Mouse (Mus musculus): ENCODE measurements around the gene Fgd4. TPM values are rescaled to one million over a fixed set of nuclear protein-coding genes. Genes with fewer than 3 reads are reported as not detected.
"Not testable (repeated sequence)": the region's sequence is repeated elsewhere in the genome, so short reads cannot be mapped to it uniquely, and the experiment has no call there.

Fgd4 gene
- total and polyA plus RNA-seq, 3 experiments: 0.03 to 0.44 TPM; not detected in 1

DNA sequence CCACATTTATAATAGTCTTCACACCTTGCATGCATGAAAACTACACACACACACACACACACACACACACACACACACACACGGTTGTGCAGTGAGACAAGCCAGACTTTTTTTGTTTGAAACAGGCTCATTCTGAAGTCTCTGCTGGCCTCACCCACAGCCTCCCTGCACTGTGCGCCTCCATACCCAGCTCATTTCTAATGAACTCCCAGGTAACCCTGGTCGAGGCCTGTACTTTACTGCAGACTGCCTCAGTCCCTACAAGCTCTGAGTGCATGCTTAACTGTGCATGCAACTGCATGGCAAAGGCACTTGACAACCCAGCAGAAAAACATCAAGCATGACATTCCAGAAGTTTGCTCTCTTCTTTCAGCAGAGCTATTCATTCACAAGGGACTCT, 72.3 kb downstream of the Fgd4 start:
- H3K4me1 ChIP-seq (ENCODE audit: insufficient read depth, low read depth, low read length): no peaks in the 10 kb centered on the region
- no peaks in the 10 kb centered on the region for H3K36me3 ChIP-seq (replicated peaks)
- H3K27me3 ChIP-seq (ENCODE audit: insufficient read depth, low read length): no peaks in the 10 kb centered on the region
- ATAC-seq (ENCODE audit: extremely low read depth, insufficient number of reproducible peaks, low FRiP score, poor library complexity, severe bottlenecking): no peak
- TF ChIP-seq GATA2 (IDR thresholded peaks at IDR 0.05; ENCODE audit: borderline replicate concordance, low read depth, low read length) (no peak), TAL1 (conservative IDR thresholded peaks at IDR 0.05; ENCODE audit: low read depth, low read length) (no peak), POLR2AphosphoS5 (IDR thresholded peaks at IDR 0.05; ENCODE audit: insufficient replicate concordance, low read depth, low read length) (no peak), GATA1 (IDR thresholded peaks at IDR 0.05; ENCODE audit: borderline replicate concordance, low read length) (no peak), CTCF (IDR thresholded peaks at IDR 0.05; ENCODE audit: low read depth, low read length) (no peak)
- no peak overlapping the region for H3K4me3 ChIP-seq (ENCODE audit: low read depth, low read length)
- DNase-seq (ENCODE audit: low spot score): no peak
- H3K9me3 ChIP-seq (replicated peaks): no peaks in the 10 kb centered on the region

DNA sequence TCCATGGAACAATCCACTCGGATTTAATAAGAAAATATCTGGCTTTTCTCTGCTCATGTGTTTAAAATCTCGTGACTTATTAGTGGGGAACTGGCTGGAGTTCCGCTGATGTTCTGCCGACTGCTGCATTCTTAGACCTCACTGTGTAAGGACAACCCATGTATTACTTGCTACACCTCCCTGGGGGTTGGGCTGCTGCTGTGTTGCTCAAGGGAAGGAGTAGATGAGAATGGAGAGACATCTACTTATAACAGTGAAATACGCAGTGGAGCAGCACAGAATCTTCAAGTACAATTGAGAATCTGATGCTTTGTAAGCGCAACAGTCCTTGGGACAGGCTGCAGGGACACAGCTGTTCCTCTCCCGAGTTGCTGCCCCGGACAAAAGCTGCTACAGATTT, 73.1 kb downstream of the Fgd4 start:
- no peak for DNase-seq (ENCODE audit: low spot score)

DNA sequence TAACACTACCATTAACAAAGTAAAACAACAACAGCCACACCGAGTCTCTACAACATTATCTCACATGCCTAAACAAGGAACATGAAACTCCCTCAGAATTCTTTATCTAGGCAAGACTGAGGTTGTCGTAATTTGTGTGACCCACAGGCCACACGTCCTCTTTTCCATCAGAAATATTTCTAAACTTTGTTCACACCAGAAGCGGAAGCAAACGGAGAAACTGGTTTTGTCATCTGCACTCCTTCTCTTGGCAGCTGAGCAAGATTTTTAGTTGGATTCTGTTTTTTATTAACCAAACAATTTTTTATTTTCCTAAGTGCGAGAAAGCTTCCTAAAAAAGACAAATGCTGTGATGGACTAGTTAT, 73.6 kb downstream of the Fgd4 start:
- H3K27me3 ChIP-seq (ENCODE audit: insufficient read depth, low read length): no peaks in the 10 kb centered on the region
- ATAC-seq (ENCODE audit: extremely low read depth, insufficient number of reproducible peaks, low FRiP score, poor library complexity, severe bottlenecking): no peak

More for the DNA sequence above, 73.1 kb downstream of the Fgd4 start:
- H3K9me3 ChIP-seq (replicated peaks): no peaks in the 10 kb centered on the region
- no peaks in the 10 kb centered on the region for H3K27me3 ChIP-seq (ENCODE audit: insufficient read depth, low read length)
- TF ChIP-seq POLR2AphosphoS5 (IDR thresholded peaks at IDR 0.05; ENCODE audit: insufficient replicate concordance, low read depth, low read length) (no peak), TAL1 (conservative IDR thresholded peaks at IDR 0.05; ENCODE audit: low read depth, low read length) (no peak), GATA2 (IDR thresholded peaks at IDR 0.05; ENCODE audit: borderline replicate concordance, low read depth, low read length) (no peak), CTCF (IDR thresholded peaks at IDR 0.05; ENCODE audit: low read depth, low read length) (no peak), GATA1 (IDR thresholded peaks at IDR 0.05; ENCODE audit: borderline replicate concordance, low read length) (no peak)
- no peak overlapping the region for H3K4me3 ChIP-seq (ENCODE audit: low read depth, low read length)
- no peaks in the 10 kb centered on the region for H3K4me1 ChIP-seq (ENCODE audit: insufficient read depth, low read depth, low read length)
- H3K36me3 ChIP-seq (replicated peaks): no peaks in the 10 kb centered on the region
- no peak for ATAC-seq (ENCODE audit: extremely low read depth, insufficient number of reproducible peaks, low FRiP score, poor library complexity, severe bottlenecking)

DNA sequence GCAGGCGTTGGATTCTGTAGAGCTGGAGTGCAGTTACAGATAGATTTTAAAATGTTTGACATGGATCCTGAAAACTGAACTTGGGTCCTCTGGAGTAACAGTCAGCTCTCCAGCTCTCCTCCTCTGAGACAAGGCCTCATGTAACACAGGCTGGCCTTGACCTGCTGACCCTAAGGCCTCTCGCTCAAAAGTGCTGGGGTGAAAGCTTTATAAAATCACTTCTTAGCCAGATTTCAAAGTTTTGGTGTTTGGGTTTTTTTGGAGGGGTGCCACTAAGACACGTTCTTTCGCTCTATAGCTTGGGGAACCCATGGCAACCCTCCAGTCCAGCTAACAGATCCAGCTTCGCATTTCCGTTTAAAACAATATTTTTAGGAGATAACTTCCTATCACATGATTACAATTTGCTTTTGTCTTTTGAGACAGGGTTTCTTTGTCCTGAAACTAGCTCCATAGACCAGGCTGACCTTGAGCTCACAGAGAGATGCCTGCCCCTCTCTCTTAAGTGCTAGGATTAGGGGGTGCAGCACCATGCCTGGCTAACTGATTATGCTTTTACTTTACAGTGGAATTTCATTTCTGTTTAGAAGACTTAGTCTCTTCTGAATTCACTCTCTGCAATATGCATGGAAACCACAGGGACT, 74.1 kb downstream of the Fgd4 start:
- no peaks in the 10 kb centered on the region for H3K27me3 ChIP-seq (ENCODE audit: insufficient read depth, low read length)
- no peaks in the 10 kb centered on the region for H3K4me1 ChIP-seq (ENCODE audit: insufficient read depth, low read depth, low read length)
- H3K36me3 ChIP-seq (replicated peaks): no peaks in the 10 kb centered on the region
- no peak overlapping the region for H3K4me3 ChIP-seq (ENCODE audit: low read depth, low read length)
- no peak for ATAC-seq (ENCODE audit: extremely low read depth, insufficient number of reproducible peaks, low FRiP score, poor library complexity, severe bottlenecking)
- DNase-seq (ENCODE audit: low spot score): no peak
- no peak for TF ChIP-seq POLR2AphosphoS5 (IDR thresholded peaks at IDR 0.05; ENCODE audit: insufficient replicate concordance, low read depth, low read length)
- no peak for TF ChIP-seq GATA1 (IDR thresholded peaks at IDR 0.05; ENCODE audit: borderline replicate concordance, low read length)
- no peak for TF ChIP-seq TAL1 (conservative IDR thresholded peaks at IDR 0.05; ENCODE audit: low read depth, low read length)
- TF ChIP-seq GATA2 (IDR thresholded peaks at IDR 0.05; ENCODE audit: borderline replicate concordance, low read depth, low read length): no peak
- no peak for TF ChIP-seq CTCF (IDR thresholded peaks at IDR 0.05; ENCODE audit: low read depth, low read length)
- H3K9me3 ChIP-seq (replicated peaks): no peaks in the 10 kb centered on the region

More for the DNA sequence above, 73.6 kb downstream of the Fgd4 start:
- DNase-seq (ENCODE audit: low spot score): no peak
- Histone ChIP-seq H3K4me3 (ENCODE audit: low read depth, low read length) (no peak overlapping the region), H3K4me1 (ENCODE audit: insufficient read depth, low read depth, low read length) (no peaks in the 10 kb centered on the region), H3K9me3 (replicated peaks) (no peaks in the 10 kb centered on the region), H3K36me3 (replicated peaks) (no peaks in the 10 kb centered on the region)
- no peak for TF ChIP-seq CTCF (IDR thresholded peaks at IDR 0.05; ENCODE audit: low read depth, low read length)
- no peak for TF ChIP-seq GATA2 (IDR thresholded peaks at IDR 0.05; ENCODE audit: borderline replicate concordance, low read depth, low read length)
- no peak for TF ChIP-seq TAL1 (conservative IDR thresholded peaks at IDR 0.05; ENCODE audit: low read depth, low read length)
- no peak for TF ChIP-seq POLR2AphosphoS5 (IDR thresholded peaks at IDR 0.05; ENCODE audit: insufficient replicate concordance, low read depth, low read length)
- TF ChIP-seq GATA1 (IDR thresholded peaks at IDR 0.05; ENCODE audit: borderline replicate concordance, low read length): no peak

DNA sequence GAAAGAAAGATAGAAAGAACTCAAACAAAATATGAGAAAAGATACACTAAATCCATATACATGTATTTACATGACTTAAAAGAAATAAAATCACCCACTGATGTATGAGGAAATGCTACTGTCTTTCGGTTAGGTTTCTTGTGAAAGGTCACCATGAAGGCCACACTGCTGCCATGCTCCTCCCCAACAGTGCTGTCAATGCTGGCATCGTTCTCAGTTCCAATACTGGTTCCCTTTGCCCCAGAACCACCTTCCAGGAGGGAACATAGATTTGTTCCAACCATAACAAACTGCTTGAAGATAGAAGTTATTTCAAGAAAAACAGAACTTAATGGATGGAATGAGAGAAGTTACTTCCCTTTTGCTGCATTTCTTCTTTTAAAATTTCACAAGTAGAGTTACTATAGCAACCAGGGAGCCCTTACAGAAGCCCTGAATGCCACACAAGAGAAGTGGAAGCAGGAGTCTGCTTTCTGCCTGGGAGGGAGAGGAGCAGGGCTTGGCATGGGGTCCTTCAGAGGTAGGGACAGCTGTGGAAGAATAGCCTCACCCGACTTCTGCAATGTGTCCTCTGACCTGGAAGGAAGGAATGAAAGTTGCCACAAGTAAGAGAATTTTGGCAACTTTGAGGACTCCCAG, 75.0 kb downstream of the Fgd4 start:
- H3K9me3 ChIP-seq (replicated peaks): no peaks in the 10 kb centered on the region
- DNase-seq (ENCODE audit: low spot score) (no peak), ATAC-seq (ENCODE audit: extremely low read depth, insufficient number of reproducible peaks, low FRiP score, poor library complexity, severe bottlenecking) (no peak)
- TF ChIP-seq POLR2AphosphoS5 (IDR thresholded peaks at IDR 0.05; ENCODE audit: insufficient replicate concordance, low read depth, low read length) (no peak), GATA2 (IDR thresholded peaks at IDR 0.05; ENCODE audit: borderline replicate concordance, low read depth, low read length) (no peak), TAL1 (conservative IDR thresholded peaks at IDR 0.05; ENCODE audit: low read depth, low read length) (no peak), CTCF (IDR thresholded peaks at IDR 0.05; ENCODE audit: low read depth, low read length) (no peak), GATA1 (IDR thresholded peaks at IDR 0.05; ENCODE audit: borderline replicate concordance, low read length) (no peak)
- no peaks in the 10 kb centered on the region for H3K4me1 ChIP-seq (ENCODE audit: insufficient read depth, low read depth, low read length)
- no peak overlapping the region for H3K4me3 ChIP-seq (ENCODE audit: low read depth, low read length)
- no peaks in the 10 kb centered on the region for H3K36me3 ChIP-seq (replicated peaks)
- no peaks in the 10 kb centered on the region for H3K27me3 ChIP-seq (ENCODE audit: insufficient read depth, low read length)

DNA sequence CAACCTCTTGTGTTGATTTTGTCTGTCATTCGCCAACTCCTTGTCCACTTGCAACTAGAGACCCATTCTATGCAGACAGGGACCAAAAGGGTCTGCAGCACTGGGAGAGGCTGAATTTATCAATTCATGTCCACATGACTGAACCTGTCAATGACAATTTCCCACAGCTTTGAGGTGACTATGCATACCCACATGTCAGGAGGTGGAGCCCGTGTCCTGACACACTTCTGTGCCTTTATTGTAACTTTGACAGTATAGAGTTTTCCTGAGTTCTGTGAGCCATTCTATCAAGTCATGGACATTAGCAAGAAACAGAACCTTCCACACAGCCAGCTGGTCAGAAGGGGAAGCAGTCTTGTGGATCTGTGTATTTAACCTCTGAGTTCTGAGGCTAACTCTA, 76.7 kb downstream of the Fgd4 start:
- TF ChIP-seq CTCF (IDR thresholded peaks at IDR 0.05; ENCODE audit: low read depth, low read length) (no peak), GATA1 (IDR thresholded peaks at IDR 0.05; ENCODE audit: borderline replicate concordance, low read length) (no peak), POLR2AphosphoS5 (IDR thresholded peaks at IDR 0.05; ENCODE audit: insufficient replicate concordance, low read depth, low read length) (no peak), GATA2 (IDR thresholded peaks at IDR 0.05; ENCODE audit: borderline replicate concordance, low read depth, low read length) (no peak), TAL1 (conservative IDR thresholded peaks at IDR 0.05; ENCODE audit: low read depth, low read length) (no peak)

DNA sequence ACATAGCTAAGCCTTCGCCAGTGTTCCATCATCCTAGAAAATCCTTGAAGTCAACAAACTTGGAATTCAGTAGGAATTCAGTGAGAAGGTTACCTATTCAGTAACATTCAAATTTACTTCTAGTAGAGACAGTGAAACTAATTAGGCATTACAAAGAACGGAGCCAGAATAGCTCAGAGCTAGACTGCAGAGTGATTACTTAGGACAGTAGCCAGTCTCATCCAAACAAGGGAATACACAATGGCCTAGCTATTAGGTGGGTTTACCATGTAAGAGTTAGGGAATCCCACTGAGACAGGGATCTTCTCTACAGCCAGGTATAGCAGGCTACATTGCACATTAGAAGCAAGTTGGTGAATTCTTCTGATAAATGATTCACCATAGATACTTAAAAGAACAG, 77.5 kb downstream of the Fgd4 start:
- H3K36me3 ChIP-seq (replicated peaks); ATAC-seq (ENCODE audit: extremely low read depth, insufficient number of reproducible peaks, low FRiP score, poor library complexity, severe bottlenecking); DNase-seq (ENCODE audit: low spot score); H3K9me3 ChIP-seq (replicated peaks); H3K27me3 ChIP-seq (ENCODE audit: insufficient read depth, low read length); H3K4me3 ChIP-seq (ENCODE audit: low read depth, low read length); H3K4me1 ChIP-seq (ENCODE audit: insufficient read depth, low read depth, low read length): not testable (repeated sequence)

More for the DNA sequence above, 76.7 kb downstream of the Fgd4 start:
- ATAC-seq (ENCODE audit: extremely low read depth, insufficient number of reproducible peaks, low FRiP score, poor library complexity, severe bottlenecking) (no peak), DNase-seq (ENCODE audit: low spot score) (no peak)
- no peaks in the 10 kb centered on the region for H3K27me3 ChIP-seq (ENCODE audit: insufficient read depth, low read length)
- no peak overlapping the region for H3K4me3 ChIP-seq (ENCODE audit: low read depth, low read length)
- no peaks in the 10 kb centered on the region for H3K4me1 ChIP-seq (ENCODE audit: insufficient read depth, low read depth, low read length)
- H3K9me3 ChIP-seq (replicated peaks): no peaks in the 10 kb centered on the region
- H3K36me3 ChIP-seq (replicated peaks): no peaks in the 10 kb centered on the region
